Mouse (Mus musculus): ENCODE results near the gene Osbpl10.
A peak's percentile ranks its signal among the peaks of the same experiment; 100 is the strongest.
"Not testable (repeated sequence)": the region's sequence is repeated elsewhere in the genome, so short reads cannot be mapped to it uniquely, and the experiment has no call there.

Gene Osbpl10

DNA sequence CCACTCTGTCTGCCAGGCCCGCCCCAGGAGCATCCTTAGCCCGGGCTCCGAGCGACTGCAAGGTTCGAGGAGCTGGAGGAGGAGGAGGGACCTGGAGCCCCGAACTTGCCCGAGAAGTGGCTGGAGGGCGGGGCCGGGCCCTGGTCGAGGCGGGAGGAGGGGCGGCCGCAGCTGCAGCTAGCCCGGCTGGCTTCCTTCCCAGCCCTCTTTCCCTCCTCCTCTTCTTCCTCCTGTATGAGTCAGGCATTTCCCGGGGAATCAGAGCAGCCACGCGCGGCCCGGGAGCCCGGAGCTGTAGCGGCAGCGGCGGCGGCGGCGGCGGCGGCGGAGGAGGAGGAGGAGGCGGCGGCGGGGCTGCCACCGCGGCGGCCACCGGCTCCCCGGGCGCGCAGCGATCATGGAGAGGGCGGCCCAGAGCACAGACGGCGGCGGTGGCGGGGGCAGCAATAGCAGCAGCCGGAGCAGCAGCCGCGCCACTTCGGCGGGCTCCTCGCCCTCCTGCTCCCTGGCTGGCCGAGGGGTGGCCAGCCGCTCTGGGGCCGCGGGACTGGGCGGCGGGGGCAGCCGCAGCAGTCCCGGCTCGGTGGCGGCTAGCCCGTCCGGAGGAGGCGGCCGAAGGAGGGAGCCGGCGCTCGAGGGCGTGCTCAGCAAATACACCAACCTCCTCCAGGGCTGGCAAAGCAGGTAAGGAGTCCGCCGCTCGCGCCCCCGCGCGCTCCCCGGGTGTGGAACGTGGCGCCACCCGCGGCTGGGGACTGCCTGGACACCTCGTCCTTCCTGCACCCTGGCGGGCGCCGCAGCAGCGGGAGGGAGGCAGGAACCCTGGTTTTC lies at the start of gene Osbpl10:
Gene Osbpl10 (plus strand): TSS at position 289 of the 831 bp plus-strand sequence.
- DNase-seq (ENCODE audit: low read depth, low spot score): peak; percentile 65

DNA sequence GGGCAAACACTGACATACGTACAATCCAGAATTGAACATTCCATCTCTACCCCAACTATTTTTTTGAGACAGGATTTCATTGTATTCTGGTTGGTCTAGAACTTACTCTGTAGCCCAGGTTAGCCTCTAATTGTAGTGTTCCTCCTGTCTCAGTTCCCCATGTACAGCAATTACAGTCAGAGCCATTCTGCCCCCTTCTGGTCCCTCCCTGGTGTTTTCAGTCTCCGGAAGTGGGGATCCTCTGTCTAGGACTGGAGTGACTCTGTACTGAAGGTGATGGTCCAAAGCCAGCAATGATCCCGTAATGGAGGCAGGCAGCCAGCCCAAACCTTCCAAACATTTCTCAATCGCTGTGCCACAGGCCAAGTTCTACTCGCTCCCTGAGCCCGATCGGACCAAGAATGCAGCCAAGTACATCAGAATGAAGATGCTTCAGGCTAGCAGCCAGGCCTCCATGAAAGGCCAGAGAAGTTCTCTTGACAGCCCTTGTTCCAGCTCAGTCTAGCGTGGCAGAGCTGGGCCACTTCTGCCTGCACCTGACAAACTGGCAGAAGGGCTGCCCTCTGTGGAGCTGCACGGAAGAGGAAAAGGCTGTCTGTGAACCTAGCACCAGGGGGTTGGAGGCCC lies 47.8 kb upstream of the Osbpl10 start:
- no peak for DNase-seq (ENCODE audit: low read depth, low spot score)

DNA sequence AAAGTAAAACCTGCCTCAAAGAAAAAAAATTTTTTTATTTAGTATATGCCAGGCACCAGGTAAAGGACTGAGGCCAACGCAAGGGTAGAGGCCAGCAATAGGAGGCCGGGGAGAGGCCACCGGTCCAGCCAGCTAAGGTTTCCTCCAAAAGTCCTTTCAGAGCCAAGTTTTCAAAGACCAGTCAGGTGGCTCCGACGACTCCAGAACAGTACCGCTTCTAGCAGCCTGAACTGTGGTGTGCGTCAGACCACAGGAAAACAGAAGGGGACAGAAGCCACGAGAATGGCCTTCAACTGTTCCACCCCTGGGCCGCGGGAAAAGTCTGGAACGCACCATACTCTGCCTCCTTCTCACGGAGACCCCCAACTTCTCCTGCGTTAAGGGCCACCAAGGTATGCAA lies 45.8 kb upstream of the Osbpl10 start:
- no peak for DNase-seq (ENCODE audit: low read depth, low spot score)

DNA sequence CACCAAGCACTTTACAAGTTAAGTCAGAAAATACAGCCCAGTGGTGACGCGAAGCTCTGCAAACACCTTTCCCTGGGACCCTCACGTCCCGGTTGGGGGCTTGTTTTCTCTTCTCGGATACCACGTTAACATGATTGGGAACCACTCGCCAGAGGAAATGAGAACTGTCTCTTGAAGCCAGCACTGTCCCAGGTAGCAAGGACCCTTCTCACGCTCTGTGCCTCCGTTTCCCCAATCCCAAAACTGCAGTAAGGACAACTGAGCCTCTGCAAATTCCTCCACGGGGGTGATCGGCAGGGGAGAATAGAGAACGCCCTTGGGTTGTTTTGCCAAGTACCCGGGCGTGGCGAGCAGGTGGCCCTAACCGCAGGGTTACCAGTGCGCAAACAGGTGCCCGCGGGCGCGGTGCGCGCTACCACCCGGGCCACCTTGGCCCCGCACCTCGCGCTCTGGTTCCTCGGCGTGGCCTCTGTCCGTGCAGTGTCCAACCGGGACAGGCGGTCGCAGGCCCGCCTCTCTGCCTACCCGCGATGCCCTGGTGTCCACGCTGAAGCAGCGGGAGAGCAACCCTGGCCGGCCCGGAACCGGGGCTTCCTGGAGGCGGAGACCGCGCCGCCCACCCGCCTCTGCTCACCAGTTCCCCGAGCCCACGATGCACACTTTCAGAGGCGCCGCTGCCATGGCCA lies 45.2 kb upstream of the Osbpl10 start:
- DNase-seq (ENCODE audit: low read depth, low spot score): no peak

DNA sequence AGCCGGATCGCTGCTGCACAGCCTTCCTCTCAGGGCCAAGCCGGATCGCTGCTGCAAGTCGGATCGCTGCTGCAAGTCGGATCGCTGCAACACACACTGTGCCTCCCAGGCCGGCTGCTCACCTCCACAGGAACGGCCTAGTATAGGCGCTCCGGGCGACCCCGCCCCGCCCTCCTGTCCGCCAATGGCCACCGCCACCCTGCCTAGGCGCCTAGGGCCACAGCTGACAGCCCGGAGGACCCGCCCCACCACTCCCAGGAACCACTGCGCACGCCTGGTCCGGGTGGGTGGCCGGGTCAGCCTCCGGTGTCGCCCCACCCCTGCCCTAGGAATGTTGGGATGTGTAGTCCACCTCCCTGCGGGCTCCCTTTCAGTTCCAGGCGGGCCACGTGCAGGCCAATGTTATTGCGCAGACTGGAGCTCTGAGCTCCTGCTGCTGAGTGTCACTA lies 44.6 kb upstream of the Osbpl10 start, which contains the start of gene Gpd1l:
Gene Gpd1l (minus strand): TSS at position 265 of the 449 bp plus-strand sequence.
- DNase-seq (ENCODE audit: low read depth, low spot score): peak; percentile 91

DNA sequence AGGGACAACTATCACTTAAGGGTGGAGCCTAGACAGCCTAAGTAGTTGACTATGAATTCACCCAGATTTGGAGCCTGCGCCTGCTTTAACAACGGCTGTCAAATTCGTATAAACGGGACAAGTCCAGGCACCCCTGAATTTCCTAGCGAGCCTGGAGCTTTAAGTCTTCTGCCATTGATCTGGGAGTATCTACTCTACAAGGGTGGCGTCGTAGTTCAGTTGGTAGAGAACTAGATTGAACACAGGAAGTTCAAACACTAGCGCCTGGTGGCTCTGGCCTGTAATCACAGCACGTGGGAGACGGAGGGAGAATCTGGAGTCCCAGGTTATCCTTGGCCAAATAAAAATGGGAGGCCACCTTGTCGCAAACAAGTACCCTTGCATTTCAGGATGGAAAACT lies 44.1 kb upstream of the Osbpl10 start:
- DNase-seq (ENCODE audit: low read depth, low spot score): no peak

DNA sequence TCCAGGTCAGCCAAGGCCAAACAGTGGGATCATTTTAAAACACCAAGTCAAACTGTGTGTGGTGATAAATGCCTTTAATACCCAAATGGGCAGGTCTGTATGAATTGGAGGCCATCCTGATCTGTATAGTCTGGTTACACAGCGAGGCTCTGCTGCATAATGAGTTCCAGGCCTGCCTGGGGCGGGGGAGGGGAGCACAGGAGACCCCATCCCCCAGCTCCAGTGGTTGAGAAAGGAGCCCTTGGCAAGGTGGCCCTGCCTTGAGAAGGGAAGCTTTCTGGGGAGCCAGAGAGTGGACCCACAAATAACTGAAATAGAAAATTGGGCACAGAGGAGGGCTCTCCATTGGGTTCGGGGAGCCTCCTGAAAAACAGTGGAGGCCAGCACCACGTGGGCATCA lies 43.0 kb upstream of the Osbpl10 start:
- no peak for DNase-seq (ENCODE audit: low read depth, low spot score)

DNA sequence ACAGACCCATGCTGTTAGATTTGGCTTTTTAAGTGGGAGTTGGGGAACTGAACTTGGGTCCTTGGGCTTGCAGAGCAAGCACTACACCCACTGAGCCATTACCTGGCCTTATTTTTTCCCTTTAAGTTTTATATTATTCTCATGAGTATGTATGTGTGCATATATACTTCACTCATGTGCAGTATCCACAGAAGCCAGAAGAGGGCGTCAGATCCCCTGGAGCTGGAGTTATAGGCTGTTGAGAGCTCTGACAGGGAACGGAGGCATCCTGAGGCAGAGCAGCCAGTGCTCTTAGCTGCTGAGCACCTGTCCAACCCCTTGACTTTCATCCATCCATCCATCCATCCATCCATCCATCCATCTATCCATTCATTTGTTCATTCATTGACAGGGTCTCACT lies 41.7 kb upstream of the Osbpl10 start:
- DNase-seq (ENCODE audit: low read depth, low spot score): no peak

DNA sequence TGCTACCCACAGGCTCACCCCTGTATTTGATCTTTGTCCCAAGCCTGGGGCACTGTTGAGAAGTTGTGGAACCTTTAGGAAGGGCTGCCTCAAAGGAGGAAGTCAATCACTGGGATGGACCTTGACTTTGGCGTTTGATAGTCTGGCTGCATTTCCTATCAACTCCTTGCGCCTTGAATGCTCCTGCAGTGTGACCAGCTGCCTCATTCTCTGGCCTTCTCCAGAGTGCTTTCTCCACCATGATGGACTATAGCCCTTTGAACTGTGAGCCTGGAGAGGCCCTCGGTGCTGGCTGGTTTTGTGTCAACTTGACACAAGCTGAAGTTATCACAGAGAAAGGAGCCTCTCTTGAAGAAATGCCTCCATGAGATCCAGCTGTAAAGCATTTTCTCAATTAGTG lies 33.7 kb upstream of the Osbpl10 start:
- no peak for DNase-seq (ENCODE audit: low read depth, low spot score)

DNA sequence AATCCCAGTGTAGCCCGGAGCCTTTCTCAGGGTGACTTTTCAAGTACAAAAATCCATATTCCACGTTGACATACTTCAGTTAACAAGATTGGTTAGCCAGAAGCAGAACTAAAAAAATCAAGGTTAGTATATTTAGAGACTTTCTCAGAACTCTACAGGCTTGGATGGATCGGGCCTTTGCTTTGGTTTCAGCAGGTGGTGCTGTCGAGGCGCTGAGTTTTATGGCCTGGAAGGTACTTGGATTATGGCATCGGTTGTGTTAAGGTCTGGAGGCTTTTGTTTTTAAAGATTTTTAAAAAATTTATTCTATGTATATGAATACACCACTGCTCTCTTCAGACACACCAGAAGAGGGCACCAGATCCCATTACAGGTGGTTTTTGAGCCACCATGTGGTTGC lies 32.8 kb upstream of the Osbpl10 start:
- no peak for DNase-seq (ENCODE audit: low read depth, low spot score)

DNA sequence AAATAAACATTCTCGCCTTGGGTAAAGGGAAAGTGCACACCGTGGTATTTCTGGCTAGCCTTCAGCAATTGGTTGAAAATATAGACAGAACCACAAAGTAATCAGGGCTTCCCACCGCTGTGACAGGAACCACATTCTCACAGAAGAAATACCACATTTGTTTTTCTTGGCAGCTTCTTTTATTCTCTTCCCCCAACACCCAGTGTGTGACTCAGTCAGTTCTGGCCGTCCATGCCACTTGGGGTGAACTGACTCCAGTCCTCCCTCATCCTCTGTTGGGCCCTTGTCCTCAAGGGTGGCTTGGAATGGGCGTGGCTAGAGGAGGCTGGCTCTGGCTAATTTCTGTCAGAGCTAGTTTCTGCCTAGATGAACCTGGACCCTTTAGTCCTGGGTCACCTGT lies 30.0 kb upstream of the Osbpl10 start:
- DNase-seq (ENCODE audit: low read depth, low spot score): no peak

DNA sequence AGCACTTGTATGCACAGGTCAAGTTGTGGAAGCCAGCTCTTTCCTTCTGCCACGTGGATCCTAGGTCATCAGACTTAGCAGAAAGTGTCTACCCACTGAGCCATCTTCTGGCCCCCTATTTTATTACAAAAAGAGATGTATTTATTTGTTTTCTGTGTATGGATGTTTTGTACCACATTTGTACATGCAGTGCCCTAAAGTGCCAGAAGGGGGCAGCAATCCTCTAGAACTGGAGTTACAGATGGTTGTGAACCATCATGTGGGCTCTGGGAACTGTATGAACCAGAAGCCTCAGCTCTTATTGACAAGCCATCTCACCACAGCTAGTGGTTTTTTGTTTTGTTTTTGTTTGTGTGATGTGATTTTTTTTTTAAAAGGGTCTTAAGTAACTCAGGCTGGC lies 25.5 kb upstream of the Osbpl10 start:
- no peak for DNase-seq (ENCODE audit: low read depth, low spot score)

DNA sequence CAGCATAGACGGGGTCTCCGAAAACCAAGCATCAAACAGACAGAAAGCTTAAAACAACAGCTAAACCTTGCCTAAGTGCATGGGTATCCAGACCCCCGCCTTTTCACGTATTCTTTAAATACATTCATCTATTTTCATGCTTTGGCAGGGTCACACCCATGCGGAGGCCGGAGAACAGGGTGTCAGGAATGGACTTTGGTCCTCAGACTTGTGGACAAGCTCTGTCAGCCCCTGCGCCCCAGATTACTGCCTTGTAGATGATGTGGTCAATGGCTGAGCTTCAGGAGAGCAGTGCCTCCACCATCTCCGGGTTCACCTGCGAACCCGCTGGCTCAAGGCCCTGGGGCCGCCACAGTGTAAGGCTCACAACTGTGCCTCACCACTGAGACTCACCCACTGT lies 23.0 kb upstream of the Osbpl10 start:
- no peak for DNase-seq (ENCODE audit: low read depth, low spot score)

DNA sequence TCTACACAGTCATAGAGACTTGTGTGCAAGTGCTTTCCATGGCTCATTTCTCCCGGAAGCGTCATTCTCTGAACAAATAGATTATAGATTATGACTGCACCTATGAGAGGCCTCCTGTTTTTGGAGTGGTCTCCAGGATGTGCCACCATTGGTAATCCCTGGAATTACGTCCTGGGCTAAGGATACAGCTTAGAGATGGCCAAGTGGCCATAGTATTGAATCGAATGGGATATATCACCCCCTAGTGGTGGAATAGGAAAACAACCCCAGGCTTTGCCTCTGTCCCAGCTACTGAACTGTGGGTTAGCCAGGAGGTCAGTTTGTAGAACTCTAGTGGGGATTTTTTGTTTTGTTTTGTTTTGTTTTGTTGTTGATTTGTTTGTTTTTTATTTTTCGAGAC lies 21.4 kb upstream of the Osbpl10 start:
- DNase-seq (ENCODE audit: low read depth, low spot score): no peak

DNA sequence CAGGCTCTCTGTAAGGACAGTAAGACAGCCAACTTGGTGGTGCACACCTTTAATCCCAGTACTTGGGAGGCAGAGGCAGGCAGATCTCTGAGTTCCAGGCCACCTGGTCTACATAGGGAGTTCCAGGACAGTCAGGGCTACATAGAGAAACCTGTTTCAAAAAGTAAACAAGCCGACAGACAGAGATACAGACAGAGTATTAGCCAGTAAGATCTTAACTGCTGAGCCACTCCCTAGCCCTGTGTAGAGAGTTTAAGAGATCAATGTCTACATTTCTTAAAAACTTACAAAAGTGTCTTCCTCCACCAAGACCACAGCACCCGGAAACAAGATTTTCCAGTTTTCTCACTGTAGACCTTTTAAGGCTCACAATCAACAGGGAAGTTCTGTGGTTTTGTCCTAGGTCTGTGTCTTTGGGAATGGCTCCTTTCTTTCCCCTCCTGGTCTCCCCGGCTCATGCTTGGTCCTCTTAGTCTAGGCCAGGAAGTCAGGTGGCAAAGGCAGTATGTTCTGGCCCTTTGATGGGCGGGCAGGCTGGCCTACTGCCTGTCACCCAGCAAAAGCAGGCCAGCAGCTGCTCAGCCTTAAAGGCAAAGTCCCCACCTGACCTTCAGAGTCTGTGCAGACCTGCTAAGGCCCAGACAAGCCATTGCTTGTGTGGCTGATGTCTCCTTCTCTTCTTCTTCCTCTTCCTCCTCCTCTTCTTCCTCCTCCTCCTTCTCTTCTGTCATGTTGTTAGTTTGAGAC lies 18.2 kb upstream of the Osbpl10 start:
- DNase-seq (ENCODE audit: low read depth, low spot score): no peak

DNA sequence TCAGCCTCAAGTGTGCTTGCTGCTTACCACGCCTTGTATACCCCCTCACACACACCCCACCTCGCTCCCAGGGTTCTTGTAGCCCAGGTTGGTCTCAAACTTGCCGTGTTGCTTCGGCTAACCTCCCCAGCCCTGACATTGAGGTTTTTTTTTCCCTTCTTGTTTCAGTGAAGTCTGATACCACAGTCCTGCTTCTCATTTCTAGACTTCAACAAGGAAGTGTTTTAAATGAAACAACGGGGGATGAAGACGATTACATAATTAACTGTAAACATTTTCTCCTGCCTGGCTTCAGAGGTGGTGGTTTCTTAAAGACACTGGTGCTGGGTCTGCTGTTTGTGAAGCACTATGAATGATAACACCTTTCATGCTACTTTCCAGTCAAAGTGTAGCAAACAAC lies 17.5 kb upstream of the Osbpl10 start:
- DNase-seq (ENCODE audit: low read depth, low spot score): no peak

DNA sequence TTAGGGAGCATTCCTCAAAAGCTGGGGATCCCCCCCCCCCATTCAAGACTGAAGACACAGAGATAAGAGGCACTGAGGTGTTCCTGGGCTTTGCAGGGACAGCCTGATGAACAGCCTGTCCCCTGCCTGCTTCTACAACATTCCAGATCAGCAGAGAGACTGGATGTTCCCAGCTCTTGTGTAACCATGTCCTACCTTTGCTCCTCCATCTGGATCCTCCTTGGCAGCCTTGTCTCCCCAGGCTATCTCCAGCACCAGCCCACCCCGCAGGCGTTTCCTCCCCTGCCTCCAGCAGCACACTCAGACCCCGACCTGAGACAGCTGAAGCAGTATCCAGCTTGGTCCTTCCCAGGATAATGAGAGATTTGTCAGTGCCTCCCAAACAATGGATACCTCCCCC lies 14.3 kb upstream of the Osbpl10 start:
- no peak for DNase-seq (ENCODE audit: low read depth, low spot score)

DNA sequence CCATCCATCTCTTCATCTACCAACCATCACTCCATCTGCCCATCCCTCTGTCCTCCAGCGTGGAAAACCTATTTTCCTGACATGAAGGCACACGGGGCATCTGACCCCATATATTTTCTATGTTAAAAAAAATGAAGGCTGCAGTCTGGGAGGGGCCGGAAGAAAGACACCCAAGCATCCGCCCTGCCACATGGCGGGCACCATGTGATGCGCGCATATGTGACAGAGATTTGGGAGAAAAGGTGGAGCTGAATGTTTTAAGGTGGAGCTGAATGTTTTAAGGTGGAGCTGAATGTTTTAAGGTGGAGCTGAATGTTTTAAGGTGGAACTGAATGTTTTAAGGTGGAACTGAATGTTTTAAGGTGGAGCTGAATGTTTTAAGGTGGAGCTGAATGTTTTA lies 12.1 kb upstream of the Osbpl10 start:
- not testable (repeated sequence) for DNase-seq (ENCODE audit: low read depth, low spot score)

DNA sequence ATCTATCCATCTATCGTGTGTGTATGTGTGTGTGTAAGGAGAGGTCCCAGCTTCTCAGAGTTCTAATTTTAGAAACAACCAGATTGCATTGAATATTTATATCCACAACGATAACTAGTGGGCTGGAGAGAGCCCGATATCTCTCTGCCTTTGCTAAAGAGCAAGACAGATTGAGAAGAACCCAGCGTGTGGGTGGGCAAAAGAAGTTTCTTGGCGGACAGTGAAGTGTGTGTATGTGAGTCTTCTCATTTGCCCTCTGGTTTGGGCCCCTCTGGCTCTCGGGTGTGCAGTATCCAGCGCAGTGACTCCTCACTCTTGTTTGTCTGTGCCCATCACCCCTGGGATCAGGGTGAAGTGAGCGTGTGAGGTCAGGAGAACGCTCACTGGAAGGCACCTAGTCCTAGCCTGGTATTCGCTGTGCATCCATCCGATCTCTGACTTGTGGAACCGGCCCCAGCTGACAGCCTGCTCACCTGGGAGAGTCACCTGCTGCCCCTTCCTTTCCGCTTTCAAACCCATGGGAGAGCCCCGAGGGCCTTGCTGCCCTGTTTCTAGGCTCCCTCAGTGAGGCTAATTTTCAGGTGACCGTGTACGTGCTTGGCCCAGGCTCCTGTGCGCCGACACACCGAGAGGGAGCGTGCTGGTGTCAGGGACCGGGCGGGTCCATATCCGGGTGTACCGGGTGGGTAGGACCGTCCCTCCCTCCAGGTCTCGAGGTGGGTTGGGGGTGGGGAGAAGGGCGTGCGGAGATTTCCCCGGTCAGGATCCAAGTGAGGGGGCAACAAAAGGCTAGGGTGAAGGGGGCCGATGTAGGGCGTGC lies 698 bp upstream of the Osbpl10 start:
- peak; percentile 78 for DNase-seq (ENCODE audit: low read depth, low spot score)

DNA sequence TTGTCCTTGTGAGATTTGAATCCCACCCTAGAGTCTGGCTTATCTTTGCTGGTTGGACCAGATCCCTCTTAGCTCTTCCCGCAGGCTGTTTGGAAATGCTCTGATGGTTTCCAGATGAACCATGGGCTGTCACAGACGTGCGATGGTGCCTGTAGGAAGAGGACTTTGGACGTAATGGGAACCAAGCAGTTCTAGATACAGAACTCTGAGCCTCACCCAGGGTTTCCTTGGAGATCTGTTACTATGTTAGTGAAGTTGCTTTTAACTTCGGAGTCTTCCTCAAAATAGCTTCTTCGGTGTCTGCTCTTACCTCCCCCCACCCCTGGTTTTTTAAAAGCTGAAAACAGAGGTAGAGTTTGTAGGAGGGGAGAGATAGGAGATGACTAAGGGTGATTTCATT lies 1.6 kb downstream of the Osbpl10 start:
- no peak for DNase-seq (ENCODE audit: low read depth, low spot score)

All from telencephalon, adult 2 months (tissue).